Comparison of ENCODE assay signal across 27 mouse cellular contexts in genomic region chr10:111137905-111138304, GRCm38 (mm10). TPM values are rescaled to one million over a fixed set of nuclear protein-coding genes. Genes with fewer than 3 reads are reported as not detected.
DNase-seq lines count a peak whose midpoint lies in the region; ATAC-seq and TF ChIP-seq lines count a peak whose summit lies in the region.
"Had no signal": no experiment of that assay in that cellular context is flagged by ENCODE, and none has a peak within 500 bp of the region (broad histone marks: within the 10 kb centered on the region; RNA-seq: fewer than 3 reads in every experiment).

No protein-coding gene starts in this region.

- no peaks in the 10 kb centered on the region for H3K36me3 ChIP-seq in intestine, embryonic 15.5 days
- H3K36me3 ChIP-seq in intestine, postnatal 0 days (ENCODE audit: control insufficient read depth, insufficient read depth), result no peaks in the 10 kb centered on the region
- H3K36me3 ChIP-seq in intestine, embryonic 16.5 days (ENCODE audit: control insufficient read depth, insufficient read depth, low read length), result no peaks in the 10 kb centered on the region
- H3K36me3 ChIP-seq in hindbrain, embryonic 12.5 days, result no peaks in the 10 kb centered on the region
- no peaks in the 10 kb centered on the region for H3K36me3 ChIP-seq in midbrain, embryonic 10.5 days
- H3K36me3 ChIP-seq: embryonic facial prominence, embryonic 13.5 days; embryonic facial prominence, embryonic 15.5 days; forebrain, embryonic 10.5 days; forebrain, embryonic 12.5 days; G1E had no signal

- H3K4me2 ChIP-seq in intestine, embryonic 15.5 days (replicated peaks), result no peak overlapping the region
- H3K4me2 ChIP-seq in intestine, postnatal 0 days (replicated peaks; ENCODE audit: low read depth), result no peak overlapping the region
- no peak overlapping the region for H3K4me2 ChIP-seq in intestine, embryonic 16.5 days (ENCODE audit: low read depth, low read length)
- no peak overlapping the region for H3K4me2 ChIP-seq in hindbrain, embryonic 12.5 days (replicated peaks)
- H3K4me2 ChIP-seq: embryonic facial prominence, embryonic 13.5 days; embryonic facial prominence, embryonic 15.5 days; forebrain, embryonic 12.5 days had no signal

- ATAC-seq in intestine, embryonic 15.5 days, result 0 out of 2 replicates have a peak, but pooled peaks have one; percentile 25
- no peak for ATAC-seq in intestine, postnatal 0 days
- ATAC-seq in intestine, embryonic 16.5 days, result peak; percentile 63
- ATAC-seq in hindbrain, embryonic 12.5 days (ENCODE audit: low FRiP score), result no peak
- ATAC-seq: activated CD4-positive, CD25-positive, alpha-beta regulatory T cell, adult 4 months; forebrain, embryonic 14.5 days; forebrain, embryonic 16.5 days; Patski had no signal

- no peaks in the 10 kb centered on the region for H3K9me3 ChIP-seq in intestine, embryonic 15.5 days
- no peaks in the 10 kb centered on the region for H3K9me3 ChIP-seq in intestine, postnatal 0 days (ENCODE audit: control insufficient read depth)
- H3K9me3 ChIP-seq in intestine, embryonic 16.5 days (ENCODE audit: control insufficient read depth, low read length), result no peaks in the 10 kb centered on the region
- H3K9me3 ChIP-seq in hindbrain, embryonic 12.5 days (replicated peaks), result no peaks in the 10 kb centered on the region
- no peaks in the 10 kb centered on the region for H3K9me3 ChIP-seq in midbrain, embryonic 10.5 days (replicated peaks)
- H3K9me3 ChIP-seq: embryonic facial prominence, embryonic 13.5 days; embryonic facial prominence, embryonic 15.5 days; forebrain, embryonic 10.5 days; forebrain, embryonic 12.5 days; G1E had no signal

- H3K27ac ChIP-seq in intestine, embryonic 15.5 days, result no peak overlapping the region
- H3K27ac ChIP-seq in intestine, postnatal 0 days (ENCODE audit: low read depth, low read length), result no peak overlapping the region
- no peak overlapping the region for H3K27ac ChIP-seq in intestine, embryonic 16.5 days (ENCODE audit: low read length)
- H3K27ac ChIP-seq in hindbrain, embryonic 12.5 days, result no peak overlapping the region
- no peak overlapping the region for H3K27ac ChIP-seq in midbrain, embryonic 10.5 days (replicated peaks)
- H3K27ac ChIP-seq: embryonic facial prominence, embryonic 13.5 days; embryonic facial prominence, embryonic 15.5 days; forebrain, embryonic 10.5 days; forebrain, embryonic 12.5 days had no signal

- no peak for TF ChIP-seq CTCF in intestine, postnatal 0 days (IDR thresholded peaks at IDR 0.05; ENCODE audit: low read depth)

- H3K9ac ChIP-seq in intestine, embryonic 15.5 days, result no peak overlapping the region
- H3K9ac ChIP-seq in intestine, postnatal 0 days (ENCODE audit: low read depth, low read length), result no peak overlapping the region
- H3K9ac ChIP-seq in intestine, embryonic 16.5 days (ENCODE audit: low read depth, low read length), result no peak overlapping the region
- H3K9ac ChIP-seq in hindbrain, embryonic 12.5 days, result no peak overlapping the region
- H3K9ac ChIP-seq: embryonic facial prominence, embryonic 13.5 days; embryonic facial prominence, embryonic 15.5 days; forebrain, embryonic 12.5 days had no signal

- DNase-seq in 3T3-L1 (ENCODE audit: low read depth, low spot score), result peak; percentile 57
- DNase-seq in R1 (ENCODE audit: low read depth, low spot score), result peak; percentile 33
- no peak for DNase-seq in cerebellum, adult 8-10 months
- DNase-seq in midbrain, embryonic 10.5 days (ENCODE audit: low spot score), result no peak
- DNase-seq: adrenal gland, adult 8-10 months; adrenal gland, postnatal 14 days; adrenal gland, postnatal 36 days; cerebellum, adult 11-12 months; cerebellum, adult 2 months; cerebellum, adult 9-11 months; cerebellum, postnatal 14 days; cerebellum, postnatal 36 days; embryo, embryonic 11 days had no signal

- H3K4me3 ChIP-seq in intestine, embryonic 15.5 days (replicated peaks), result no peak overlapping the region
- no peak overlapping the region for H3K4me3 ChIP-seq in intestine, postnatal 0 days (ENCODE audit: low read depth, low read length)
- no peak overlapping the region for H3K4me3 ChIP-seq in intestine, embryonic 16.5 days (ENCODE audit: low read length)
- H3K4me3 ChIP-seq in hindbrain, embryonic 12.5 days, result no peak overlapping the region
- H3K4me3 ChIP-seq in midbrain, embryonic 10.5 days, result no peak overlapping the region
- H3K4me3 ChIP-seq: embryonic facial prominence, embryonic 13.5 days; embryonic facial prominence, embryonic 15.5 days; erythroblast, embryonic 14.5 days; forebrain, embryonic 10.5 days; forebrain, embryonic 12.5 days had no signal

- WGBS in intestine, embryonic 15.5 days, result 79% methylated on average over 4 of the region's 4 CpGs
- WGBS in intestine, postnatal 0 days, result 63% methylated on average over 4 of the region's 4 CpGs
- WGBS in intestine, embryonic 16.5 days, result 70% methylated on average over 4 of the region's 4 CpGs
- WGBS in hindbrain, embryonic 12.5 days, result 80% methylated on average over 4 of the region's 4 CpGs
- WGBS in midbrain, embryonic 10.5 days, result 90% methylated on average over 4 of the region's 4 CpGs

- no peaks in the 10 kb centered on the region for H3K27me3 ChIP-seq in intestine, embryonic 15.5 days (replicated peaks)
- H3K27me3 ChIP-seq in intestine, postnatal 0 days (replicated peaks; ENCODE audit: control insufficient read depth, insufficient read depth, low read length), result no peaks in the 10 kb centered on the region
- no peaks in the 10 kb centered on the region for H3K27me3 ChIP-seq in intestine, embryonic 16.5 days (replicated peaks; ENCODE audit: control insufficient read depth, insufficient read depth, low read length)
- H3K27me3 ChIP-seq in hindbrain, embryonic 12.5 days, result no peaks in the 10 kb centered on the region
- H3K27me3 ChIP-seq in midbrain, embryonic 10.5 days (ENCODE audit: low read depth, poor library complexity, severe bottlenecking), result no peaks in the 10 kb centered on the region
- H3K27me3 ChIP-seq: embryonic facial prominence, embryonic 13.5 days; embryonic facial prominence, embryonic 15.5 days; forebrain, embryonic 12.5 days; Patski had no signal

- no peaks in the 10 kb centered on the region for H3K4me1 ChIP-seq in intestine, embryonic 15.5 days (replicated peaks)
- H3K4me1 ChIP-seq in intestine, postnatal 0 days (replicated peaks; ENCODE audit: control insufficient read depth, insufficient read depth, low read length), result no peaks in the 10 kb centered on the region
- H3K4me1 ChIP-seq in intestine, embryonic 16.5 days (ENCODE audit: control insufficient read depth, insufficient read depth, low read length), result no peaks in the 10 kb centered on the region
- no peaks in the 10 kb centered on the region for H3K4me1 ChIP-seq in hindbrain, embryonic 12.5 days
- no peaks in the 10 kb centered on the region for H3K4me1 ChIP-seq in midbrain, embryonic 10.5 days
- H3K4me1 ChIP-seq: embryonic facial prominence, embryonic 13.5 days; embryonic facial prominence, embryonic 15.5 days; forebrain, embryonic 10.5 days; forebrain, embryonic 12.5 days had no signal

RNA-seq across cellular contexts. Expression of gene Osbpl8, which starts 26.6 kb away (rescaled TPM):
- polyA plus RNA-seq in intestine, embryonic 15.5 days (2015; fragmentation: Nextera tagmentation; extraction: Ambion mirVana), result 4.8 and 5.4 TPM in 2 replicates
- polyA plus RNA-seq in intestine, postnatal 0 days (2015; fragmentation: Nextera tagmentation; extraction: Ambion mirVana), result 2.8 and 3.3 TPM in 2 replicates
- 3.0 TPM in 2 replicates for polyA plus RNA-seq in intestine, embryonic 16.5 days (2015; fragmentation: Nextera tagmentation; extraction: Ambion mirVana)
- polyA plus RNA-seq in hindbrain, embryonic 12.5 days (2016; fragmentation: Nextera tagmentation; extraction: Ambion mirVana), result 22.4 and 24.0 TPM in 2 replicates
- polyA plus RNA-seq in midbrain, embryonic 10.5 days (2016; fragmentation: Nextera tagmentation; extraction: Ambion mirVana), result 7.6 and 10.6 TPM in 2 replicates

Comparison
In these comparisons a context has a peak if more than half of its experiments do, and no peak if none do; other contexts are left out.
1. ATAC-seq: peak in intestine, embryonic 15.5 days (single experiment) and intestine, embryonic 16.5 days (single experiment); none in intestine, postnatal 0 days (single experiment) and hindbrain, embryonic 12.5 days (single experiment).
2. DNase-seq: peak in 3T3-L1 (single experiment) and R1 (single experiment); none in cerebellum, adult 8-10 months (single experiment) and midbrain, embryonic 10.5 days (single experiment).